Mouse (Mus musculus): ENCODE results near the gene Scn5a.

Gene Scn5a

DNA sequence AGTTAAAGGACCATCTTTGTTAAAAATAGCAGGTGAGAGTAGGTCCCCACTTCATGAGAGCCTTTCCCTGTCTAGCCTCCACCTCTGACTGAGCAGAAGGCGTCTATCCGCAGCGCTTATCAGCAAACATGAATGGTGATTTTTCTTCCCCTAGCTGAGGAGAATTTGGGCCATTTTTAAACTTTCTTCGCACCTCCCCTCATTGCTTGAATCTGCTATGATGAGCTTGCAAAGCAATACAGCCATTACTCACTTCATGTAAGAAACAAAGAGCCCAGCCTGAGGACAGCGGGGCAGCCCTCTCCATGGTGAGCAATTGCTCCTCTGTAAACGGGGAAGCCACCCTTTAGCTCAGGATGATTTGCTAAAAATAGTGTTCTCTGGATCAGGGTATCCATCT, 14.0 kb downstream of the Scn5a start:
- in situ Hi-C loops (cut with MboI), result no loop called here

DNA sequence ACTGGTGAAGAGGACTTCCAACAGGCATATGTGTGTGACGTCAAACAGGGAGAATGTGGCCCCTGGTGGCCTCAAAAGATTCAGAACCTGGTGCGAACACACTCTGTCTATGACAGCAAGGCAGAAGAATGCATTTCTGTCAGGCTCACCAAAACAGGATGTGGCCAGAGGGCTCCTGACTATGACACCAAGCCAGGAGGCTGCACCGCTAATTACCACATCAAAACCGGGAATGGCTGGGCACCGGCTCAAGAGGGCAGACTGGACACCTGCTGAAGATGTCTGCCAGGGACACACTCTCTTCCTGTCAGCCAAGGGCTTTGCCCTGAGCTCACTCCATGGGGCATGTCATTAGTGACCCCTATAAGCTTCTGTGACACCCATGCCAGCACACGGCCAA, 15.2 kb downstream of the Scn5a start:
- in situ Hi-C loops (cut with MboI), result no loop called here

- in situ Hi-C loops (cut with MboI), result no loop called here
These were observed 16.6 kb downstream of the Scn5a start for GRCm38 (mm10) chr9:119562256-119562655.

DNA sequence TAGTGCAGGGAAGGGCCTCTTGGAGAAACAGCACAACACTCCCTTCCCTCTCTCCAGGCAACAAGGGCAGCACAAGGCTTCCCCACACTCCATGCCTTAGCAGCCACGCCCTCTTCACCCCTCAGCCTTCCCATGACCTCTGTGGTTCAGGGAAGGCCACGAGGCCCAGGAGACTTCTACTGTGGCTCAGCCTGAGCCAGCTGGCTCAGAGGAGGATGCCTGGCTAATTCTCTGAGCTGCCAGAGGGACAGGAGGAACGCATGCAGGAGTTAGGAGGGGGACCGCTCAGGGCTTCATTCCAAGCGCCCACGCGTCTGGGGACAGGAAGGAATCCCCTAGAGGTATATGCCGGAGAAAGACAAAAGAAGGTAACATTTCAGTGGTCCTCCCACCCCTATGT, 17.1 kb downstream of the Scn5a start:
- in situ Hi-C loops (cut with MboI), result no loop called here

DNA sequence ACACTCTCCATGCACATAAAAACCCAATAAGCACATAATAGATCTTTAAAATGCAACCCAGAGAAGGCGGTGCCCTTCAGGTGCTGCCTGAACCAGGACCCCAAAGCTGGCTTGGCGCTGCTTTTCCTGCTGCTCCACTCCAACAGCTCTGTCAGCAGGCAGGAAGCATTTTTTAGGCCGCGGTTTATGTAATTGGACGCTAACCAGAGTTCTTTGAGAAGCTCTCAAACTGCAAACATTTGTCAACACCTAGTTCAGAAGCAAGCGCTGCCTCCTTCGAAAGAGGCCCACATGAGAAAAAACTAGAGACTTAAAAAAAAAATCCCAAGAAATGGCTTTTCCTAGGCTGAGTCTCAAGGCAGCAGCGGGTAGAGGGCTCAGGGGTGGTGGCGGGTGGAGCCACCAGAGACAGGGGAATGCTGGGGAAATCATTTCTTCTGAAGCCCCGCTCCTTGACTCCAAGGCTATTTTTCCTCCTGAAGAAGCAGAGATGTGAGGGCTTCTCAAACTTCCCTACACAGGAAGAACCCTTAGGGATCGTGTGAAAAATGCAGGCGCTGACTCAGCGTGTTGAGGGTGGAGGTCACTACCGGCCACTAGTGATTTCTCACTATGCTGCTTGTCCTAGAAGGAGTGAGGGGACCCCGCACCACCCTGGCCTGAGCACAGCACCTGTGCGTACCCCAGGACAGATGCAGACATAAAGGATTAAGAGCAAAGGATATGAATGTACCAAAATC, 19.1 kb downstream of the Scn5a start:
- in situ Hi-C loops (cut with MboI), result no loop called here

DNA sequence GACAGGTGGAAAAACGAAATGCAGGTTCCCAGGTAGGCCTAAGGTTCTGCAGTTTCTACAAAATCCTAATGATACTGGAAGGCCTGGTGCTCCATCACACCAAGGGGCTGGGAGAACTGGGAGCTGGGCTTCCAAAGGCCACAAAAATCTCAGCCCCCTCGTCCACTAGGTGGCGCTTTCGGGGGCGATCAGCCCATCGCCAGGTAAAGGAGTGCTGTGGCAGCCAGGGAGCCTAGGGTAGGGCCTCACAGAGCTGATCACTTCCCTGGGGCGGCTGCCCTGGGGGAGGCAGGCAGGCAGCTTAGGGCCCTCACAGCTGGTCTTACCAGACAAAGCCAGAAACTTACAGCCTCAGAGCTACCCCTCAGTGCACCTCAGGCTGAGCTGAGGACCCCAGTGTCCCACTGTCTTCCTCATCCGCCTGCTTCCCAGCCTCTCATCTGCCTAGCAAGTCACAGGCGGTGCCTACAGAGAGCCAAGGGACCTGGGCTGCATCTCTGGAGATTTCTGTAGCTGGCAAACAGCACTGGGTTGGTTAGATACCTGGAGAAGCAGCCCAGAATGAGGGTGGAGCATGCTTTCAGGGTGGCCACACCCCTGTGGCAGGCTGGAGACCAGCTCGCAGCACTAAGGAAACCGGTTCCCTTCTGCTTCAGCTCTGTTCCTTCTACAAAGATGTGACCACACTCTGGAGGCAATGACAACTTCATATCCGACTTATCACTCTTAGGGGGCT, 20.5 kb downstream of the Scn5a start:
- in situ Hi-C loops (cut with MboI), result no loop called here

GRCm38 (mm10) chr9:119556043-119556442, 22.8 kb downstream of the Scn5a start:
- in situ Hi-C loops (cut with MboI), result no loop called here

DNA sequence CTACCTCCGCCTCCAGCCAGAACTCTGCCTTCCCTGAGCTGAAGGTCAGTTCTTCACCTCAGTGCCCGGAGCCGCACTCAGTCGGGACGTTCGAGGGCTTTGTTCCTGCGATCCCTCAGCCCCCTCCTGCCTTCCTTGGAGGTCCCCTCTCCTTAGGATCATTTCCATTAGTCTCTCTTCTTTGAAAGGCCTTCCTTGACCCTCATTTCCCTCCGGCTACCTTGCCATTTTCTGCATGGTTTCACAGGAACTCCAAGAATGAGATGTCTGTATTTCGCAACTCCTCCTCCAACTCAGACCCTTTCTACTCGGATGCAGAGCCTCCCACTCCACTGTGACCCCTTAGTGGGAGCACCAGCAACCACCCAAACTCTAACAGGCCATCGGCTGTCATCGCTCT, 31.3 kb downstream of the Scn5a start:
- in situ Hi-C loops (cut with MboI), result no loop called here

- in situ Hi-C loops (cut with MboI), result no loop called here
These were observed 31.7 kb downstream of the Scn5a start for GRCm38 (mm10) chr9:119547128-119547527.

DNA sequence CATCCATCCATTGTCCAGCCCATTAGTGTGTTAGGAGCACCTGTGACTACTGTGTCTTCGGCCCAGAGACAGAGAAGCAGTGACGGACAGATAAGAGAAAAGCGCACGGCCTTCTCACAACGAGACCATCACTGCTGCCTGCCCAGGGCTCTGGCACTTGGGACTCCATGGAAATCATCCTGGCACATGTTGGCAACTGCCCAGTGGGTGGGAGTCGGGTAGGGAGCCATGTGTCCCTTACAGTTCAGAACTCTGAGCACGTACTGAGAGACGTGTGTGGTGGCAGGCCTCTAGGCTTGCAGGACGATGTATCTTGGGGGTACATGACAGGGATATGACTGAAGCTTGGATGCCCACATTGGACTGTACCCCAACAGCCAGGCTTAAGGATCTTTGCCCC, 38.1 kb downstream of the Scn5a start:
- in situ Hi-C loops (cut with MboI), result no loop called here

GRCm38 (mm10) chr9:119537823-119538222, 41.0 kb downstream of the Scn5a start:
- in situ Hi-C loops (cut with MboI), result no loop called here

DNA sequence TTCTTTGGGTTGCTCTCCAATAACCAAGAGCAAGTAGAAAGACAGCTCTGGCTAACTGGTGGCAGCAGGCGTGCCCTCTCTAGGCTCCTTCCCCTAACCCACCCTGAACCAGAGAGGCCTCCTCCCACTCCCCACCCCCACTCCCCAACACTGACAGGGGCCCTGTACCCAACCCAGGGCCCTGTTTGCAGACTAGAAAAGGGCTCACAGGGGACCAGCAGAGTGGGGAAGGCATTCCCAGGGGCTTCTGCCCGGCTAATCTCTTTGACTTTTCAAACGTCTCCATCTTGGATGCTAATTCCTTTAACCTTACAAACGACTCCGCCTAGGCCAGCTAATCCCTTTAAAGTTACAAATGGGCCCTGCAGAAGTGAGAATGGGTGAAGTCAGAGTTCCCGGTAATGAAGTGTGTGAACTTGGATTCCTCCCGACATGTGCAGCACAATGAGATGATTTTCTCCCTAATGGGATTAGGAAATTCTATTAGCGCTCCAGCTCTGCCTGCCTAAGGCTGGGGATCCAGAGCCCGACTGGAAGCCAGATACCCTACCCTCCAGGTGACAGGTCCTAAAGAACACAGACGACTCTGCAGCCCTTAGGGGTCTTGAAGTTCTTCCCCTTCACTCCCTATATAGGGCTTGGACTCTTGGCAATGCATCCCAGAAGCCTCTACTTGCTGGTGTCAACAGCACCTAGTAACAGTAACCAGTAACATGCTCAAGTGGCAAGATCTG, 47.0 kb downstream of the Scn5a start:
- in situ Hi-C loops (cut with MboI), result no loop called here

DNA sequence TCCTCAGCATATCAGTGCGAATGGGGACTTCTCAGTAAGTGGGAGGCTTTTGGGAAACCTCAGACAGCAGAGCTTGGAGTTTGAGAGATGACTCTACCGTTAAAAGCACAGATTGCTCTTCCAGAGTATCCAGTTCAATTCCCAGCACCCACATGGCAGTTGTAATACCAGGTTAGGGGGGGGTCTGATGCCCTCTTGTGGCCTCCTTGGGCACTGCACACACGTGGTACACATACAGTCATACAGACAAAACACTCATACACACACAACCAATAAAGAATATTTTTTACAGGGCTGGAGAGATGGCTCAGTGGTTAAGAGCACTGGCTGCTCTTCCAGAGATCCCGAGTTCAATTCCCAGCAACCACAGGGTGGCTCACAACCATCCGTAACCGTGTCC, 54.3 kb downstream of the Scn5a start:
- in situ Hi-C loops (cut with MboI), result no loop called here

DNA sequence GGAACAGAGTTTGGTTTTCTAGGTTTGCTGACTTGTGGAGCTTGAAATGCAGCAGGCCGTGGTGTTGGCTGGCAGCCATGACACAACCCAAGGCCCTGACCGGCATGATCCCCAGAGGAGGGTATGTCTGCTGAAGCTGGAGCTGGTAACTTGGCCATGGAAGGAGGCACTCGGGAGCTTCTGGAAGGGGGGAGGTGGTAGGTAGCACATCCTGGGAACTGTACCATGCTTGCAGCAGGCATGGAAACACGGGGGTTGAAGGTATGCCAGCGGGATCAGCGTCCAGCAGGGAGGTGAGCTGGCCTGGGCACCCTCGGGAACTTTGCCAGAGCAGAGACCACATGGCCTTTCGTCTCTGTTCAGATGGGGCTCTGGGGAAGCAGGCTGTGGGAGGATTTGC, 55.5 kb downstream of the Scn5a start:
- in situ Hi-C loops (cut with MboI), result no loop called here

GRCm38 (mm10) chr9:119519116-119519515, 59.7 kb downstream of the Scn5a start:
- in situ Hi-C loops (cut with MboI), result no loop called here

DNA sequence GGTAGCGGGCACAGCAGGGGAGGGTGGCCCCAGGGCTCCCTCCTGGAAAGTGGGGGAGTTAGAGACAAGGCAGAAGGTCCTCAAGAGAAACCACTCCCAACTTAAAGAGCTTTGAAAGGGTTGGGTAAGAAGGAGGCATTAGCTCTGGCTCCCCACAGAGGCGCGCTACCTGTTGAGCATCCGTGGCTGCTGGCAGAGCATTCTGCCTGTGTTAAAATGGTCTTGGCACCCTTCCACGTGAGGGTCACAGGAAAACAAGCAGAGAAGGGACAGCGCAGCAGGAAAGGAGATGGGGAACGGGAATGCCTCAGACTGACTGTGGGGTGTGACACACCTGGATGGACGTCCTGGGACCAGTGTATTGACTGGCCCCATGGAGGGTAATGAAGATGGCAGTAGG, 60.6 kb downstream of the Scn5a start:
- in situ Hi-C loops (cut with MboI), result no loop called here

GRCm38 (mm10) chr9:119517467-119517866, 61.3 kb downstream of the Scn5a start:
- in situ Hi-C loops (cut with MboI), result no loop called here

- in situ Hi-C loops (cut with MboI), result no loop called here
These were observed 62.0 kb downstream of the Scn5a start for GRCm38 (mm10) chr9:119516815-119517214.

DNA sequence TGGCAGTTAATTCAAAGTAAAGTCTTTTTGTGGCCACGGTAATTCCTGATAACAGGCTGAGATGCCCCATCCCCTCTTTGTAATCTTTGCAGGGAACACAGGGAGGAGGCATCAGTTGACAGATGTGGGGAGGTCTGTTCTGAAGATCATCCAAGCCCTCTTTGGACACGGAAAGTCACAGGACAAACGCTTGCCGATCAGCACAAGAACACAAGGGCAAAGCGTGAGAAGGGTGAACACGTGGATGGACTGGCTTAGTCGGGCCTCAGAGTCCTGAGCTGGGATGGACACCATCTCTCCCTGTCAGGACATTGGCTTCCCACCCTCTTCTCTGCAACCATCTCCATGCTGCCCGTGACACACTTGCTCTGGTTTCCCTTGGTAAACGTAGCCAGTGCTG, 63.4 kb downstream of the Scn5a start:
- in situ Hi-C loops (cut with MboI), result no loop called here

GRCm38 (mm10) chr9:119514986-119515385, 63.8 kb downstream of the Scn5a start:
- in situ Hi-C loops (cut with MboI), result no loop called here

DNA sequence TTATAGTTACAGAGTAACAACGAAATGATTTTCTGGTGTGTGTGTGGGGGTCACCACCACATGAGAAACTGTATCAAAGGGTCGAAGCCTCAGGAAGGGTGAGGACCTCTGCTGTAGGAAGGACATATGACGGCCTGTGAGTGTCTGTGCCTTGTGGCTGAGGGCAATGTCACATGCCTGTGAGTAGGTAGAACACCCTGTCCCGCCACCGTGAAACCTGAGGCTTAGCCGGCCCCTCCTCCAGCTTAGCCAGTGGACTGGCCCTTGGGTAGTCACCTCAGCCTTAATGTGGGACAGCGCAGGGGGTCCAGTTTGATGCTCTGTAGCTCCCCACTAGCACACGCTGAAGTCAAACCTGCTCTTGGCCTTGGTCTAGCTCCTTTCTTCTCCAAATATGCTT, 65.0 kb downstream of the Scn5a start:
- in situ Hi-C loops (cut with MboI), result no loop called here

DNA sequence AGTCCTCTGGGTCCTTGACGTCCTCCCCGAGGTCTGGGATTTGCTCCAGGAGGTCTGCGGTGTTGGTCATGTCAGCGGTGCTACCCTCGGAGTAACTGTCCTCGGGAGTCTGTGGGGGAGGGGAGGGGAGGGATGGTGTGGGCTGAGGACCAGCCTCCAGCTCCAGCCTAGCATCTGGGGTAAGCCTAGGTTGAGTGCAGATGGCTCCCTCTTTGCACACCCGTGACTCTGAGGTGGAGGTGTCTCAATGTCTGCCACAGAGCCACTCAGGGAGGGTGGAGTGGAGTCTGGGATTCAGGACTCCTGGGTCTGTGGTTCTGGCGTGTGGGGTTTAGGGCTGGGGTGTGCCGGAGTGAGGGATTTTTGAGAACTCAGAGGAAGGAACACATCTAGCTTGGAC, 65.8 kb downstream of the Scn5a start:
- in situ Hi-C loops (cut with MboI), result no loop called here

- in situ Hi-C loops (cut with MboI), result no loop called here
These were observed 67.9 kb downstream of the Scn5a start for GRCm38 (mm10) chr9:119510902-119511301.
